Mouse (Mus musculus) urinary bladder, postnatal 10 days (tissue): ENCODE data around the gene Hddc3.
A peak's percentile ranks its signal among the peaks of the same experiment; 100 is the strongest.
"Not testable (repeated sequence)": the region's sequence is repeated elsewhere in the genome, so short reads cannot be mapped to it uniquely, and the experiment has no call there.

Experiments used
- DNase-seq: peaks from one replicate; pipeline ENCODE4 v3.0.0; 2022; ENCODE audit warnings: low spot score

Hddc3 gene

GRCm38 (mm10) chr7:80370649-80371040, 27.7 kb downstream of the Hddc3 start:
- no peak for DNase-seq

GRCm38 (mm10) chr7:80371041-80371751, 28.3 kb downstream of the Hddc3 start, which contains the start of gene Man2a2:
Gene Man2a2, minus strand, starts transcription at chr7:80371375.
- DNase-seq: no peak

GRCm38 (mm10) chr7:80372166-80372565, 29.3 kb downstream of the Hddc3 start:
- no peak for DNase-seq

- no peak for DNase-seq
These were observed 29.8 kb downstream of the Hddc3 start for GRCm38 (mm10) chr7:80372667-80373066.

- no peak for DNase-seq
These were observed 30.4 kb downstream of the Hddc3 start for GRCm38 (mm10) chr7:80373352-80373751.

- DNase-seq: no peak
These were observed 30.9 kb downstream of the Hddc3 start for GRCm38 (mm10) chr7:80373850-80374249.

- DNase-seq: no peak
These were observed 31.4 kb downstream of the Hddc3 start for GRCm38 (mm10) chr7:80374280-80374679.

GRCm38 (mm10) chr7:80374733-80375132, 31.8 kb downstream of the Hddc3 start:
- DNase-seq: no peak

- no peak for DNase-seq
These were observed 32.6 kb downstream of the Hddc3 start for GRCm38 (mm10) chr7:80375376-80376039.

- DNase-seq: no peak
These were observed 33.3 kb downstream of the Hddc3 start for GRCm38 (mm10) chr7:80376192-80376591.

- no peak for DNase-seq
These were observed 34.6 kb downstream of the Hddc3 start for GRCm38 (mm10) chr7:80377471-80377870.

- DNase-seq: no peak
These were observed 36.6 kb downstream of the Hddc3 start for GRCm38 (mm10) chr7:80379531-80379930.

GRCm38 (mm10) chr7:80382919-80383318, 40.0 kb downstream of the Hddc3 start:
- no peak for DNase-seq

GRCm38 (mm10) chr7:80386235-80386930, 43.5 kb downstream of the Hddc3 start:
- DNase-seq: peak; percentile 85

- DNase-seq: no peak
These were observed 44.2 kb downstream of the Hddc3 start for GRCm38 (mm10) chr7:80387033-80387632.

GRCm38 (mm10) chr7:80387633-80388543, 45.0 kb downstream of the Hddc3 start, which contains the start of gene Fes:
Gene Fes, minus strand, starts transcription at chr7:80387946.
- no peak for DNase-seq

GRCm38 (mm10) chr7:80392119-80392518, 49.2 kb downstream of the Hddc3 start:
- no peak for DNase-seq

GRCm38 (mm10) chr7:80394600-80394999, 51.7 kb downstream of the Hddc3 start:
- no peak for DNase-seq

GRCm38 (mm10) chr7:80396427-80396826, 53.5 kb downstream of the Hddc3 start:
- DNase-seq: not testable (repeated sequence)

GRCm38 (mm10) chr7:80397986-80398385, 55.1 kb downstream of the Hddc3 start:
- no peak for DNase-seq
